Mouse (Mus musculus) bone marrow, adult 2 months (tissue): ENCODE results near the gene Map3k1. TPM values are rescaled to one million over a fixed set of nuclear protein-coding genes. Genes with fewer than 3 reads are reported as not detected.

Experiments used
- H3K27ac ChIP-seq: fragments of 200-500 bp; 2 replicates; pipeline ENCODE4 v1.5.1; 2012; ENCODE audit warnings: low read depth, mild to moderate bottlenecking, control low read depth, inconsistent platforms, low read length; ENCODE audit not compliant: control insufficient read depth, poor library complexity, insufficient read depth
- H3K4me1 ChIP-seq: fragments of 200-500 bp; 2 replicates; pipeline ENCODE4 v1.6.1; 2011; ENCODE audit warnings: low read length; ENCODE audit not compliant: control insufficient read depth, insufficient read depth
- H3K4me3 ChIP-seq: fragments of 200-500 bp; replicated peaks from 2 replicates; pipeline ENCODE3; 2011; ENCODE audit warnings: mild to moderate bottlenecking, low read depth, low read length, control low read depth; ENCODE audit not compliant: control insufficient read depth
- CTCF ChIP-seq: fragments of 200-500 bp; IDR thresholded peaks from 2 replicates; pipeline ENCODE4 v1.5.1; 2011; ENCODE audit warnings: low read length, control low read depth; ENCODE audit not compliant: control insufficient read depth, insufficient read depth
- POLR2A ChIP-seq: fragments of 200-500 bp; IDR thresholded peaks from 2 replicates; pipeline ENCODE4 v1.6.1; 2011; ENCODE audit warnings: low read depth, mild to moderate bottlenecking, control low read depth, low read length, borderline replicate concordance; ENCODE audit not compliant: control insufficient read depth
- WGBS: fragments of 180-500 bp; shearing (Covaris S2); methylation state at CpG from one replicate; pipeline ENCODE4 v1.1.7; 2018; 5-methylcytosine and 5-hydroxymethylcytosine counted together
- polyA plus RNA-seq: library from polyadenylated mRNA; stranded (reverse); fragments of >200 nt; gene quantifications from 2 replicates; pipeline ENCODE4 v1.2.4, GENCODE M21; 2011; ENCODE audit warnings: low replicate concordance; ENCODE audit not compliant: missing spikeins, insufficient read depth, insufficient read length

The Map3k1 gene
- polyA plus RNA-seq, 1 experiment, result 30.7 TPM

DNA sequence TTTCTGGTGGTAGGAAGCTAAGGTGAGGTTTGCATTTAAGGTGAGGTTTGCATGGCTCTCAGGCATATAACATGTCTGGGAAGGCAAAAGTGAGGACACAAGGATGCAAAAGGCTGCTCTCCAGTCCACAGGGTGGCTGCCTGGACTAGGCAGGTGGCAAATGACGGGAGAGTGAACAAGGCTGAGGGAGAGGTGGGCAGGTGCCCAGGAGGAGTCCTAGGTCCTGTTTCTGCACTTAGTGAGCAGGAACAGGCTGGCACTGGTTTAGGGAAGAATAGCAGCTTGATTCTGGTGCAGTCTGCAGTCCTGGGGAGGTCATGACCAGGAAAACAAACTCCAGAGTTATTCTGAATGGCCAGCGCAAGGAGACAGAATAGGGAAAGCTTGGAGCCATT lies 6.5 kb downstream of the Map3k1 start:
- no peak overlapping the region for H3K27ac ChIP-seq
- H3K4me3 ChIP-seq, result no peak overlapping the region
- TF ChIP-seq CTCF (no peak), POLR2A (no peak)
- 84% methylated on average over 2 of the region's 2 CpGs for WGBS
- peaks cover 13% of the 10 kb centered on the region for H3K4me1 ChIP-seq

DNA sequence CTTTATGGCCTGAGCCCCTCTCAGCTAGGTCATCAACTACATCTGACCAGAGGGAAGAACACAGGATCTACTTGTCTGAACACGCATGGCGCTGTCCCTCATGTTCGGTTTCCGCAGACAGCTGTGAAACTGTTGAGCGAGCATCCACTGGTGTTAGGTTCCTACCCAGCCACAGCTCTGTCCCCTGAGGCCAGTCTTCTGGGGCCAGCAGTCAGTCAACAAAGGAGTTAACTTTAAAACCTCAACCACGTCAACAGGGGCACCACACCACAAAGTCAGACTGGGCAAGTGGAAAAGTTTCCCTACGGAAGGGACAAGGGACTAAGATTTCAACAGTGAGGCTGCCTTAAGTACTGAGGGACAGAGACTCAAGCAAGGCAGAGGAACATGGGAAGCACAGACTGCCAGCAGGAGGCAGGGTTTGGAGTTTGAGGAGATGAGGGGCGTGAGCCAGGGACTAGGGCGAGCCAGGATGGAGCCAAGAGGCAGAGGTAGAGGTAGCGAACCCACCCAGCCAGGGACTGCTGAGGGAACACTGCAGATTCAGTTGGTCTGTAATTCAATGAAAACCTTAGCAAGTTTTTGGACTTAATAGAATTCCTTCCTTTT lies 7.0 kb downstream of the Map3k1 start:
- 76% methylated on average over 10 of the region's 10 CpGs for WGBS
- peak overlapping the region; percentile 37 for H3K27ac ChIP-seq
- no peak for TF ChIP-seq POLR2A
- TF ChIP-seq CTCF, result no peak
- peaks cover 13% of the 10 kb centered on the region for H3K4me1 ChIP-seq
- no peak overlapping the region for H3K4me3 ChIP-seq

DNA sequence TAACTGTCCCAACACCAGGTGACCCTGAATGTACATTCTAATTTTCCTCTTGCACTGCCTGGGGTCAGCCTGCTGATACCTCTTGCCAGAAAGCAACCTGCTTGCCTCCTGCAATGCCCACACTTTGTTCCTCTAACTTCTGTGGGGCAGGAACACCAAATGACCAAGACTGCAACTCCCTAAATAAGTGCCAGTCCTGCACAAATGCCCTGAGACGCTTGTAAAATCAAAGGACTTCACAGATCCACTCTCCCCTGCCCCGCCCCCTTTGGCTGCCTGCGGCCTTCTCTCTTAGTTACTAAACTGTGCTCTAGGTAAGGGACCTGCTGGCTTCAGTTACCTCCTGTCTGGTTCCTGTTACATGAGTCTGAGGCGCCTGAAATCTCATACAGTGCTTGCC lies 7.9 kb downstream of the Map3k1 start:
- 70% methylated on average over 4 of the region's 4 CpGs for WGBS
- Histone ChIP-seq H3K4me1 (peaks cover 16% of the 10 kb centered on the region), H3K4me3 (no peak overlapping the region), H3K27ac (peak overlapping the region; percentile 24; the same call in 1 of the 2 replicates)
- TF ChIP-seq POLR2A (no peak), CTCF (no peak)

DNA sequence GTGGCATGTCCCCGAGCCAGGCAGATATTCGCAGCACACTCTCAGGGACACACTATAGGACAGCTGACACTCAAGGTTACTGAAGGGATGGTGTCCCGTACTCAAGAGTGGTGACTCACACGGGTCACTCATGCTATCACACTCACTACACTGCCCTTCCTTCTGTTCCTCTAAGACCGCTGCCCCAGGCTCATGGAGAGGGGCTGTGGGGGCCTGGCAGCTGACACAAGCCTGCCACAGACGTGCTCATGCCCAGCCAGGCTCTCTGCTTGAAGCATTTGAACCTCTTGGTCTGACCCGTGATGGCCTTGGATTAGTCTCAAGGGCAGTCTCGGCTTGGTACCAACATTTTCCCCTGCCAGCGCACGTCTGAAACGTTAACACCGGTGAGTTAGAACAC lies 10.7 kb downstream of the Map3k1 start:
- Histone ChIP-seq H3K4me3 (no peak overlapping the region), H3K4me1 (peaks cover 15% of the 10 kb centered on the region), H3K27ac (peak overlapping the region; percentile 32)
- 67% methylated on average over 12 of the region's 12 CpGs for WGBS
- TF ChIP-seq POLR2A (no peak), CTCF (no peak)

DNA sequence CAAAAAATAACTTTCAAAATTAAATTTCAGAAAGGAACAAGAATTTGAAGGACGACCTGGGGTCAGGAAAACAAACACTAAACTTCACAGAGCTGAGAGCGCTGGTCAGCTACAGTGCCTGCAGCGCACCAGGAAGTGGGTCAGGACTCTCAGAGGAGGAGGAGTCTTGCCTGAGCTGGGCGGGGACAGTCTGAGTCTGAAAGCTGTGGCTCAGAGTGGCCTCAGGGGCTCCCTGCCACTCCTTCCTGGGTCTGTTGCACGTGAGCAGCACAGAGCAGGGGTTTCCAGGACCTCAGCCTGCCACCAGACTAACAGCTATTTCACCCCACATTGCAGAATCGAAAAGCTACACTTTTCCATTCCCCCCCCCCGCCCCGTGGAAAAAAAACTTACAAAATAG lies 11.8 kb downstream of the Map3k1 start:
- WGBS, result 1% methylated on average over 8 of the region's 8 CpGs
- Histone ChIP-seq H3K4me3 (peak overlapping the region; percentile 27), H3K4me1 (peaks cover 15% of the 10 kb centered on the region), H3K27ac (peak overlapping the region; percentile 32)
- TF ChIP-seq CTCF (no peak), POLR2A (peak; percentile 43; the same call in 1 of the 2 replicates)

DNA sequence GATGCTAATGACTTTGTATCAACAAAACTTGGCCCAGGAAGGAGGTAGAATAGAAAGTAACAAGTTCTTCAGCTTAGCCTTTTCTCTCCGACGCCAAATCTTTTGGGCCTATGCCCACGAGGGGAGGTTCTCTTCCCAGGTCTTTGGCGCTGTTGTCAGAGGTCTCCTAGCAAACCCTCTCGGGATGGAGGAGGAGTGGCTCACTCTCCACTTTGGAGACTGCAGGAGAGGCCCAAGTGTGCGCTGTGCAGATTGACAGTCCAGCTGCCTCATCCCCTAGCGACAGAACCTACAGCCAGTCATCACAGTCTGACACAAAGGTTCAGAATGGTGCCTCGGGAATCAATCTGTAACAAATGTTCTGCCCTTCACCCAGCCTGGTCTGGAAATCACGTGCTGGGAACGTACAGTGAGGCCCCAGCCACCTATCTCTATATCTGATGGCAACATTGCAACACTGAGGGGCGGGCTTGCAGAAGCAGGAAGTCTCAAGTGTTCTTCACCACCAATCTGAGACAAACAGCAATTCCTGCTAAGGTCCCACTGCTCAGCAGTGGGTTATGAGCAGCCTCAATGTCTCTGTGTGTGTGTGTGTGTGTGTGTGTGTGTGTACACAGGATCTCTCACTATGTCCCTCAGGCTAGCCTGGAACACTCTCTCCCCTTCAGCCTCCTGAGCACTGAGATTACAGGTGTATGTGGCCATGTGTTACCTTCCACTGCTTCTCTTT lies 12.4 kb downstream of the Map3k1 start:
- H3K4me3 ChIP-seq, result peak overlapping the region; percentile 40
- H3K4me1 ChIP-seq, result peaks cover 15% of the 10 kb centered on the region
- 7% methylated on average over 11 of the region's 11 CpGs for whole genome bisulfite sequencing
- no peak for TF ChIP-seq POLR2A
- TF ChIP-seq CTCF, result no peak
- H3K27ac ChIP-seq, result peak overlapping the region; percentile 75

DNA sequence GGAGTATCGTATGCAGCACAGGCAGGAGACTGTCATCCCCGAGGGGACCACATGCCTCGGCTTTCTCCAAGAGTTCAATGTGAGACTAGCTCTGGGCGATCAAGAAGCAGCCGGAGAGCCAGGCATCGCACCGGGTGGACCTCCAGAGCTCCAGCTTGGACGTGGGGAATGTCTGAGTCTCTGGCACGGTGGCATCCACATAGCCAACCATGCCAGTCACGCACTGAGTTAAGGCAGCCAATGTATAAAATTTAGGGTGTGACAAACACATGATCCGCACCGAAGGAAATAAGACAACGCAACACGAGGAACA lies 15.9 kb downstream of the Map3k1 start:
- Histone ChIP-seq H3K27ac (no peak overlapping the region), H3K4me3 (no peak overlapping the region), H3K4me1 (peaks cover 10% of the 10 kb centered on the region; the same call in 1 of the 2 replicates)
- TF ChIP-seq POLR2A, result no peak
- no peak for TF ChIP-seq CTCF
- WGBS, result 87% methylated on average over 14 of the region's 14 CpGs

DNA sequence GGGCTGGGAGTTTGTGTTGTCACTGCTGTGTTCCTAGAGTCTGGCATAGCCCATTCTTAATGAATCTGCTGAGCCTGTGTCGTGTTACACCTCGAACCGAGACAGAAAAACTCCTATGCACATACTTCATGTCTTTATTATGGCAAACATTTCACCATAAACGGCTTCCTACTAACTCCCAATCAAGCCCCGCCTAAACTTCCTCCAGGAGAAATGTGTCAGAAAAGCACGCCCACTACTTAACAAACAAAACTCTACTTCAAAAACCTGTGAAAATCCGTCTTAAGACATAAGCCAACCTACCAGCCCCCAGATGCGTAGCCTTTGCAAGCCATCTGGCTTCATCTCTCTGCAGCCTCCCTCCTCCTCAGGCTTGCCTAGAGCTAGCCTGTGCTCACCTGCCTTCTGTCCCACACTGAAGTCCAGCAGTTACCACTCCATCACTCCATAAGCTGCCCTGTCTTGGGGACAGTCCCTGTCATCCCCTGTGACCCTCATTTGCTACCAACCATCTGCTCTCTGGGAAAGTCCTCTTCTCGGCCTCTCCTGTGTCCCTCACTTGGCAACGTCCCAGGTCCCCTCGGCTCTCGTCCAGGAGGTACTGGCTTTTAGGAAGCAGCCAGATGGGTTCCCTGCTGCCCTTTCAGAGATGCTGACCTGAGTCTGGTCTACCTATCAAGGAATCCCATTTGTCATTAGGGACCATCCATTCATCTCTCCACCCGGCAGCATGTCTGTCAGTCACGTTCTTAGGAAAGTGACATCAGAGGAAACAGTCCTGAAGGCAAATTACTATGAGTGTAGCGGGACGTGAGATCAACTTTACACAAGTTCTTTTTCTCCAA lies 16.4 kb downstream of the Map3k1 start:
- H3K4me3 ChIP-seq, result no peak overlapping the region
- H3K27ac ChIP-seq, result no peak overlapping the region
- peaks cover 8% of the 10 kb centered on the region; the same call in 1 of the 2 replicates for H3K4me1 ChIP-seq
- WGBS, result 54% methylated on average over 16 of the region's 16 CpGs
- TF ChIP-seq POLR2A, result no peak
- no peak for TF ChIP-seq CTCF
